Mouse (Mus musculus) frontal cortex, postnatal 36 days (tissue): ENCODE measurements around the gene Dbh.

Experiments used
- DNase-seq, 2 experiments: peaks; one replicate each; pipeline ENCODE4 v3.0.0; 2022; ENCODE audit warnings: low spot score in 2 of 2

Gene Dbh

DNA sequence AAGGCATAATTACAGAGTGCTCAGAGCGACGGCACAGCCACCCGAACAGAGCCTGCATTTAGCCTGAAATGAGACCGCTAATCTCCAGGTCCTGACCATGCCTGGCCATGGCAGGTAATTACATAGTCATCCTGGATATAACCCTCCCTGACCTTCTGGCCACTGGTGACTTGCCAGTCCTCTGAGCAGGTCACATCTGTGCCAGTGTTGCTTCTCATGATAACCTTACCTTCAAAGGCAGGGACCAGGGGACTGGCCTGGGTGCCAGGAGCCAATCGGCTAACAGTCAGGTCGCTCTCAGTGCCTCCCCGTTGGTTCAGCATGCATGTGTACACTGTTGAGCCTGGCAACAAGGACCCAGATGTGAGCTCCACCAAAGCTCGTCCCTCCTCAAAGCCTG is 53.5 kb downstream of the Dbh start:
- DNase-seq: no peak

- peak; percentile 73 to 82 for DNase-seq
Measured at GRCm38 (mm10) chr2:27223012-27223421, 58.0 kb downstream of the Dbh start.

- peak; percentile 49 to 70 for DNase-seq
Measured at GRCm38 (mm10) chr2:27226572-27226971, 61.5 kb downstream of the Dbh start.

DNA sequence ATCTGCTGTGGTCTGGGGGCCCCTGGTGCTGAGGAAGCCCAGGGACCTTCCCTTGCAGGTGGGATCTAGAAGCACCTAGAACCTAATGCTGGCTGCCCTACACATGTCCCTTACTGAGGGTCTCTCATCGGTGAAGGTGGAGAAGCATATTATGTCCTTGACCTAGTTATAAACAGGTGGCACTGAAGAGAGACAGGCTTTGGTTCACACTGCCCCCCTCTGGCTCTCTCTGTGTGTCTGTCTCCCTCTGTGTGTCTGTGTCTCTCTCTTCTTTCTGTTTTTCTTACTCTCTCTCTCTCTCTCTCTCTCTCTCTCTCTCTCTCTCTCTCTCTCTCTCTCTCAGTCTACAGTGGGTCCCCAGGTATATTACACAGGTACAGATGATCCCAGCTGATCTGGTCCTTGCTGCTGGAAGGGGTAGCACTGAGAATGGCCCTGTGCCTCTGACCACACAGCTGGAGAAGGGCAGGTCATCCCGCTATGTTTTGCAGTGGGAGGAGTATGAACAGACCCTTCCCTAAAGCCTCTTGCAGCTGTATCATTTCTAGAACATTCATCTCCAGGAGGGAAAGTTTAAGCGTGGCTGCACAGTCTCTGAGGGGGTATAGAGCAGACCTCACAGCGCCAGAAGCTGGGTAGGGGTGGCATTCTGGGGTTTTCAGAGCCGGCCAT is 63.9 kb downstream of the Dbh start:
- no peak for DNase-seq

- DNase-seq: no peak
Measured at GRCm38 (mm10) chr2:27229481-27230105, 64.6 kb downstream of the Dbh start.

DNA sequence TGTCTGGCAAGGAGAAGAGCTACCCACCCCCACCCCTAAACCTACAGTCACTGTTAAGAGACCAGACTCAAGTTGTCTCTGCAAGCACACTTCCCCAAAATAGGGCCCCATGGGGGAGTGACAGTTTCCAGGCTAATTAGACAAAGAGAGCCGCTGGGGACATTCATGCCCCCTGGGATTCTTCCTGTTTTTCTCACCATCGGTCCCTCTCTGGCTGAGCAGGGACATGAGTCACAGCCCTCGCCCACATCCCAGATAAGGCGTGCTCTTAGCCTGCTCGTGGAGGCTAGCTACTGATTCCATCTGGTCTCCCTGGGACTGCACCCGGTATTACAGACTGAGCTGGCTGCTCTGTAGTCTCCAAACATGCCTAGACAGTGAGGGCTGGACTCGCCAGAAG is 67.3 kb downstream of the Dbh start:
- peak; percentile 61 to 75 for DNase-seq
